Mouse (Mus musculus): ENCODE data around the gene Cpm.

The Cpm gene

DNA sequence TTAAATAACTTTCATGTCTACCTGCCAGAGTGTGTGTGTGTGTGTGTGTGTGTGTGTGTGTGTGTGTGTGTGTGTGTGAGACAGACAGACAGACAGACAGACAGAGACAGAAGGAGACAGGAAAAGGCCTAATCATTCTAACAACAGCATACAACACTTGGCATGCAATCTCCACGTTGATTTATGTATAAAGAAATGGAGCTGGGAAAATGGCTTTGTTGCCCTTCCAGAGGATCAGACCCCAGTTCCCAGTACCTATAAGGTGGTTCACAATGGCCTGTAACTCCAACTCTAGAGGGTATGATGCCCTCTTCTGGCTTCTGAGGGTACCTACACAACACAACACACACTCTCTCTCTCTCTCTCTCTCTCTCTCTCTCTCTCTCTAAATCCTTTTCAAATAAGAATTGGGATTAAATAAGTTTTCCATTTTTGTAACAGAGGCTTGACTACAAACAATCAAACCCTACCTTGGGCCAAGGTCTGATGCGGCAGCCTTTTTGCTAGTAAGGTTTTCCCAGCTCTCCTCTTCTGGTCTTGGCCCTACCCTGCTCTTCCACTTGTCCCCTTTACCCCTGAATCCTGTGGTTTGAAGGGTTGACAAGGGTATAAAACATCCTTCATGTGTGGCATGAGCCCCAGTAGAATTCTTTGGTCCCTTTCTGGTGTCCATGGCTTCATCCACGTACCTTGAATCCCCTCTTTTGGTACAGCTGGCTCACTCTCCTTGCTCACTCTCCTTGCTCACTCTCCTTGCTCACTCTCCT, 6.7 kb downstream of the Cpm start:
- no peak for DNase-seq (ENCODE audit: low spot score)

DNA sequence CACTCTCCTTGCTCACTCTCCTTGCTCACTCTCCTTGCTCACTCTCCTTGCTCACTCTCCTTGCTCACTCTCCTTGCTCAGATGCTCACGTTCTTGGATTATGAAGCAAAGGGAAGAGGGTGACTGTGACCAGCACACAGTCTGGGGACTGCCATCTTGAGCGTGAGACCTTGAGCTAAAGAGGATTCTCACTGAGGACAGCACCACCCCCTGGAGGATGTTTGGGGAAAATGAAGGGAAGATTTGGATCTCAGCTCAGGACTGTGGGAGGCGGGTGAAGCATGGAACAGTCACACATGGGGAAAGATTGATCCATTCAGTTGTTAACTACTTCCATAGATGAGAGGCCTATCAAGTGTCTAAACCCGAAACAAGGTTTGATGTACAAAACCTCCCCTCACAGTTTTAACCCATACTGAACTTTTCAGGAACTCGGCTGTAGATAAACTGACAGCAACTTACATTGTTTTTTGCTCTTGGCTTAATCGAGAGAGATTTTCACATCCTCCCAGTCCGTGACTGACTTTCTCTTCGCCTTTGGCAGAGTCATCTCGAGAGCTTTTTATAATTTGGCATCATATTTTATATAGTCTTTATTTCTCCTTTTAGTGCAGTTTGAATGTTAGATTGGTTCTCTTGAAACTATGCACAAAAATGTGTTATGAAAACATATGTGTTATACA, 7.9 kb downstream of the Cpm start:
- peak; percentile 47 for DNase-seq (ENCODE audit: low spot score)

DNA sequence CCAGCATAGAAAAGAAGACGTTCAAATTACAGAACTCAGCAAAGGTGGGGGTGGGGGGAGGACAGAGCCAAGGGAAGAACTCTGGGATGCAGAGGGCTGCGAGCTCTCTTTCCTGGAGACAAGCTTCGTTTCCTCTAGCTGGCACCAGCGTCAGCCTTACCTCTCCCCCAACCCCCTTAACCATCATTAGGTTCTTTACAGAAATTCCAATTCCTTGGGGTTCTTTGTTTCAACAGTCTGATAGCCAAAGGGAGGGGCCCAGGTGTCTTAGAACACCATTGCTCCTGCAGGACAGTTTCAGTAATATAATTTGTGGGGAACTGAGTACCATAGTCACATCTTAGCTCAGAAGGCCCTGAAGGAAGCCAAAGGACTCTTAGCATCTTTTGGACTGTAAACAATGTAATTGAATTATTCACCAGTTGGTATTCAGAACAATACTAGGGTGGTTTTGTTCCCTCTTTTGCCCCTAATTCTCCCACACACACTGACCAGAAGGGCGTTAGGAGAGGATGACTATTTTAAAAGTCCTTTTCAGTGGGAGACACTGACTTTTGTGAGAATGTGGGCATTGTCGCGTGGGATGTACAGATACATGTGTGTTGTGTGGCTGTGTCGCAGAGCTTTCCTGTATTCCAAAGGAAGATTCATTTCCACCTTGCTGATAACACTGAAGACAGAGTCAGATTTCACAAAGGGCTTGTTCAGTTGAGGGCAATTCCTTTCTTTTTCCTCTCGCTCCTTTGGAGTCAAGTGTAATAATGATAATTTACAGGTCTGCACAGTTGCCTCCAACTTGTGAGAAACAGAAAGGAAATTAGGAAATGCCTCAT, 8.7 kb downstream of the Cpm start:
- no peak for DNase-seq (ENCODE audit: low spot score)

DNA sequence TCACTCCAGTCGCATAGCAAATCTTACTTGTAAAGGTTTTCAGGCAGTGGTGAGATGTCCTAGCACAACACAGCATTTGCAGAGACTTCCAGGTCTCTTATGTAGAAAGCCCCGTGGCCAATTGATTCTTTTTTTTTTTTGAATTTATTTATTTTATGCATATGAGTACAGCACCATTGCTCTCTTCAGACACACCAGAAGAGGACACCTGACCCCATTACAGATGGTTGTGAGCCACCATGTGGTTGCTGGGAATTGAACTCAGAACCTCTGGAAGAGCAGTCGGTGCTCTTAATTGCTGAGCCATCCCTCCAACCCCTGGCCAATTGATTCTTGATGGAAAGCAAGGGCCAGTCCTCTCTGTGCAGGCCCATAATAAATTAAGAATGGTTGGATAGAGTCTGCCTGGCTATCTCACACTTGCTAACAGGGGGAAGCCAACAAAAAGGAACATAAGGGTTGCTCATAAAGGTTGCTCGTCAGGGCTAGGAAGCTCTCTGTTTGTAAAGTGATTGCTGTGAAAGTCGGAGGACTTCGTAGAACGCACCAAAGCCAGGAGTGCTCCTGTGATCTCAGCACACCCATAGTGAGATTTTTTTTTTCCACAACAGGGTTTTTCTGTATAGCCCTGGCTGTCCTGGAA, 9.4 kb downstream of the Cpm start:
- no peak for DNase-seq (ENCODE audit: low spot score)

DNA sequence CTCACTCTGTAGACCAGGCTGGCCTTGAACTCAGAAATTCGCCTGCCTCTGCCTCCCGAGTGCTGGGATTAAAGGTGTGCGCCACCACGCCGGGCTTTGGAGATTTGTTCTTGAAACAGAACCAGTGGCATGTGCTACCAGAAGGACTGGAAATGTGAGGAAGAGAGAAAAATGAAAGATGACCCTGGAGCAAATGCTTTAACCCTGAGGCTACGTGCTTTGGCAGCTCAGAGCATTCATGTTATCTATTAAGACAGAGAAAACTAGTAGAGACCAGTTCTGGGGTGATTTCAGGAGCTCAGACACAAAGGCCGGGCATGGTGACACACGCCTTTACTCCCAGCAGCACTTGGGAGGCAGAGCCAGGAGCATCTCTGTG, 9.9 kb downstream of the Cpm start:
- no peak for DNase-seq (ENCODE audit: low spot score)

DNA sequence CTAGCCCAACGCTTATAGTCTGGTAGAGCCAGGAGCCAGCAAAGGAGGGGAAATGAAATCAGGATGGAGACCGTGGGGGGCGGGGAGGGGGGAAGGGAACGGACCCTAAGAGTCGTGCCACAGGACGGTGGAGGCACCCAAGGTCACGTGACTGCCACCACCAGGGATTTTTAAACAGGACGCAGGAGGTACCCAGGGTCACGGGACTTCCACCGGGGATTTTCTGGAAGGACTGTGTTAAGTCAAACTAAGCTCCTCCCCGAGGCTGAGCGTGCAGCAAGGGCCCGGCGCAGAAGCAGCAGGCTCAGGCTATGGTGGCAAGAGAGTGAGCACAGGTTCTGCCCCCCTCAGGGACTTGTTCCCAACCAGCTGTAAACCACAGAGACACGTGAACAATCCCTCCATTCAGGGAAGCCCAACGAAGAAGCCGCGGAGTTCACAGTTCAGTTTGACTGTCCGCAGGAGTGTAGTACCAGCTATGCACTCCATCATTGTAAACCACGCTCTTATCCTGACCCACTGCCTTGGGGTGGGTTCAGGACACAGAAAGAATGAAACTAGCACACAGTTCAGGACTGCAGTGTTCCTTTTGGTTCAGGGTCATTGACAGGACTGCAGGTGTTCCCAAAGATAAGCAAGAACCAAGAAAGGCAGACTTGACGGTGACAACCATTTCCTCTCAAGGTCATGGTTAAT, 10.7 kb downstream of the Cpm start:
- DNase-seq (ENCODE audit: low spot score) = no peak

DNA sequence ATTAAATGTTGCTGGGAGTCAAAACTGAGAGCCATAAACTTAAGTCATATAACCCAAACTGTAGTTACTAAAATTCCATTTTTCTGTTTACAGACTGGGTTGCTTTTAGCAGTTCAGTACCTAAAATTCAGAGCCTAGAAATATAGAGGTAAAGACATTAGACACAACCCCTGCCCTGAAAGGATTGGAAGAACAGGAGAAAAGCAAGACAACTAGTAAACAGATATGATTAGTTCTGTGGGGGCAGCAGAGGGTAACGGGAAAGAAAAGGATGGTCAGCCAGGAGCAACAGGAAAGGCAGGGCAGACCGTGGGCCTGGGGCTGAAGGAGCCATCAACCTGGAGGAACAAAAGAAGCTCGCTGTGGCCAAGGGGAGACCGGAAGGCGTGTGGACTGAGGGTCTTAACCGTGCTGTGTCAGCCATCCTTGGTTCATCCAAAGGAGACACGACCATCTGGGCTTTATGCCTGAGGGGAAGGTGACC, 11.3 kb downstream of the Cpm start:
- DNase-seq (ENCODE audit: low spot score) = no peak

DNA sequence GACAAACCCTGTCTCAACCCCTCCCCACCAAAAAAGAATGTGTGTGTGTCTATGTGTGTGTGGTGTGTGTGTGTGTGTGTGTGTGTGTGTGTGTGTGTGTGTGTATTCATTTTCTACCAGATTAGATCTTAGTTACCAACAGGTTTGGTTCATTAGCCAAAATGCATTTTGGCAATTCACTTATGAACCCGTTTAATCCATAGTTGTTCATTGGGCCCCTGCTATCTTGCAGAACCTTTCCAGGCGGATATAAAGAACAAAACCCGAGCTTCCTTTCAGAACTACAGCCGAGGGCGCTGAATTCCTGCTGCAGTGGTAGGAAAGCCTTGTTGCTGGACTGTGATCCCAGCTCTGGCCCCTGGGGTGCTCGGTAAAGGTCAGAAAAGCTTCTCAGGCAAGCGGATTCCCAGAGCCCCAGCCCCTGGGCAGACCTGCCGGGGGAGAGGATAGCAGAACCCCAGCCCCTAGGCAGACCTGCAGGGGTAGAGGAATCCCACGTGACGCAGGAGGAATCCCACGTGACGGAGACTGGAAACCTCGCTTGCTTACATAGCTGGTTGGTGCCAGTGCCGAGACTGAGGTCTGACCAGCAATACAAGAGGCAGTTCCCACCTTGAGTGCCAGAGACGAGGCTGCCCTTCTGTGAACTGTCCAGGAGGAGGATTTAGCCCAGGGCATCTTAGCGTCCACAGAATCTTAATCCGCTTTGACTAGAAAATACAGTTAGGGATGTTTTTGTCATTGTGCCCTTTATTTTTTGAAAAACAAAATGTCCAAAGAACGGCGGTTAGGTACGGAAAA, 12.3 kb downstream of the Cpm start:
- peak; percentile 26 for DNase-seq (ENCODE audit: low spot score)

DNA sequence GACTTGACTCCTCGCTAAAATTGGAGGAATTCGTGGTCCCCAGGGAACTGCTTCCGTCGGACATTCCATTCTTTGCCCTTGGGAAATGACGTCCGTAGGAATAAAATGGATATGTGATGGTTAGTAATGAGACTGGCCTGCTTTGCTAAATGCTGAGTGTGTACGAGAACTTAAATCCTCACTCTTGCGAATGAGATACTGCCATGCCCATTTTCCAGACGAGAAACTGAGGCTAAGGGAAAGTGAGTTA, 12.8 kb downstream of the Cpm start:
- DNase-seq (ENCODE audit: low spot score) = no peak

DNA sequence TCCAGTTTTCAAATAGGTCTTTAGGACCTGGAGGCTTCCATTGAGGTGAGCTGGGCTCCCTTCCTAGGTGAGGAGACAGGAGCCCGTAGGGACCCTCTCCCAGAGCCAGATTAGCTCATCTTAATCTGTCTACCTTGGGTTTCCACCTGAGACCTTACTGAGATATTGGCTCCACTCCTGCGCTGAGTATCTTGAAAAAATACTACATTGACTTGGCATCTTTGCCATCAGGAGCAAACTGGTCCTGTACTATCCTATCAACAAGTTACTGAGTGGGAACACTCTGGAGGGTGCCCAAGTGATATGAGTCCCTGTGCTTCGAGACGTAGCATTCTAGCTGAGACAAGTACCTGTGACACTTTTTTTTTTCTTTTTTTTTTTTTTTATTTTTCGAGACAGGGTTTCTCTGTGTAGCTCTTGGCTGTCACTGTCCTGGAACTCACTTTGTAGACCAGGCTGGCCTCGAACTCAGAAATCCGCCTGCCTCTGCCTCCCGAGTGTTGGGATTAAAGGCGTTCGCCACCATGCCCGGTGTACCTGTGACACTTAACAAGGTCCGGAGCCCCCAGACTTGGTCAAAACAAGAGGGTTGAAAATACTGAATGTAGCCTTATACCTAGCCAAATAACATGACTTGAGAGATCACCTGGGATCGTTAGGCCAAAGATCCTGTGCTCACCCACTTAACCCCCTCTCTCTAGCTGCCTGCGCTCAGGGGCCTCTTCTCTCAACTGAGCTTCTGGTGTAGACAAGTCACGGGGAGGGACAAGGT, 13.4 kb downstream of the Cpm start:
- no peak for DNase-seq (ENCODE audit: low spot score)

DNA sequence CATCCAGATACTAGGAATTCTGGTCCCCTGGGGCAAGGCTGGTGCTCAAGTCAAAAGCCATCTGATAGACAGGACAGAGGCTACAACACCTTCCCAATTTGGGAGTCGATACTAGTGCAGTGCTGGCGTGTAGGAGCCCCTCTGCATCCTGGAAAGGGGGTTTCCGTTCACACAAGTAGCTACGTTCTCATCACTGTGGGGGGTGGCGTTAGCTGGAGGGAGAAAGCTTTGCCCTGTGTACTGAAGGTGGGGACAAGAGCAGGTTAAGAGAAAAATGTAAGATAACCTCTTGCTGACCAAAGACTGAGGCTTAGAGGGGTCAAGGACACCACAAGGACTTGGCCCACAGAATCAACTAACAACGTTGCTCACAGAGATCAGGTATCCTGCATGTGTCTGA, 14.0 kb downstream of the Cpm start:
- no peak for DNase-seq (ENCODE audit: low spot score)

DNA sequence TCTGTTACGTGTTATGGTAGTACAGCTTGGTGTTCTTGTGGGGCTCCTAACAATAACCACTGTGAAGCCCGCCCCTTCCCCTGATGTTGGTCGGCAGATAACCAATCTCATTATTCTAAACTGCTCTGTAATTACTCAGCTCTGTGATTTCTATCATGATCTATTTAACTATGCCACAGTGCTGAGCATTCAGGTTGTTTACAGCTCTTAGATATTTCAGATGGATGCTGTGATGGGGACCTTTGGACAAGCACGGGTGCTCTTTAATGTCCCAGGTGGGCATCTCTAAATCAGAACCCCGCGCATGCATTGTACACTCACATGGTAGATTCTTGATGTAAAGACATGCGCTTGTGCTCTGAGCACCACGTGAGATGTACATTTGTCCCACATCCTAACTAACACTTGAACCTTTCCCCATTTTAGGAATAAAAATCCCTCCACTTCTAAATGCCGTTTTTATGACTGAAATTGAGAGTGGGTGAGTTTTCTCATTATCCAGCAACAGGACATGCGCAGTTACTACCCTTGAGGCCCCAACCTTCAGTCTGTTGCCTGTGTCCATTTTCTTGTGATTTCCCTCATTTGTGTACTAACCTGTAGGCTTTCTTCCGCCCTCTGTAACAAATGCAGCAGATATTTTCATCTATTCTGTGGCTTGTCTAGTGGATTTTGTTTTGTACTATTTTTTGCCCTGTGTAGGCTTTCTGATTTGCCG, 14.6 kb downstream of the Cpm start:
- no peak for DNase-seq (ENCODE audit: low spot score)

DNA sequence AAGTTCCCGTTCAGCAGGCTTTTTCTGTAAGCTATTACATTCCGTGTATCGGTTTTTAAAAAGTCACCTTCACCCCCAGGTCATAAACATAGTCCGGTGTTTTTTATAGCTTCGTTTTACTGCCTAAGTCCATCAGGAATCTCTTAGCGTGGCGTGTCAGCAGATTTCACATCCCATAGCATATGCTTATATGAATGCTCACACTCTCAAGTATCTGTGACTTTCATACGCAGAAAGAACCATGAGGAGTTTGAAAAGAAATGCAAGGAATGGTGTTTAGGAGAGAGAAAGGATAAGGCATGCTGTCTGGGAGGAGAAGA, 15.1 kb downstream of the Cpm start:
- no peak for DNase-seq (ENCODE audit: low spot score)

DNA sequence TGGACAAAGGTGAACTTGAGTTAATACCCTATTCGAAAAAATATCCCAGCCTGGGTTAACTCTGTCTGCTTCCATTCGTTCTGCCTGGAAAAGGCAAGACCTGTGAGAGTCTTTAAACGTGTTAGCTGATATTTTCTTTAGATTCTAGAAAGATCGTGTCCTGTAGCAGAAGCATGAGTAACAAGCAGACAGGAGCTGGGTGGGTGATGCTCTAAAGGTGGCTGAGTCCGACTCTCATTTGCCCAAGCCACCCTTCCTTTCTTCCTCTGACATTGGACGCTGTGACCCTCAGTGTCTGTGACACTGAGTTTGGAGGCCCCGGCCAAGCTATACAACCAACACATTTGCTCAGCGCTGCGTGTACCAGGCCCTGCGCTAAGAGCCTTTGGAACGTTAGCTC, 15.5 kb downstream of the Cpm start:
- DNase-seq (ENCODE audit: low spot score) = no peak

DNA sequence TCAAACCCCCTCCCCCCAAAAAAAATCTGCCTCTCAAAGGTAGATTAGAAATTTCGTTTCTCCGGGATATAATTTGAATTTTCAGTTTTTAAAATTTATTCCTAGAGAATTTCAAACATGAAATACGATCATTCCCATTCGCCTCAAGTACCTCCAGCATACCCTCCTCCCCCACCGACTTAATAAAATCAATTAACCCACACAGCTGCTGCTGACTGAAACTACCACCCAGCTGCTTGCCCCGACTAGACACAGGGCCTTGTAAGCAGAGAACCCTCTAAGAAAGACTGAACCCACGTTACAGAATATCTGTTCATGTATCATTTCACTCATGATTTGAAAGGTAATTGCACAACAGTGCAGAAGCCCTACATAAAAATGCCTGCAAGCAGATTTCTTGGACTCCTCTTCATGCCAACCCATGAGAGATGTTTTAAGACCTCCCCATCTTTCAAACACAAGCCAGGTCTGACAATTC, 16.2 kb downstream of the Cpm start:
- DNase-seq (ENCODE audit: low spot score) = no peak

DNA sequence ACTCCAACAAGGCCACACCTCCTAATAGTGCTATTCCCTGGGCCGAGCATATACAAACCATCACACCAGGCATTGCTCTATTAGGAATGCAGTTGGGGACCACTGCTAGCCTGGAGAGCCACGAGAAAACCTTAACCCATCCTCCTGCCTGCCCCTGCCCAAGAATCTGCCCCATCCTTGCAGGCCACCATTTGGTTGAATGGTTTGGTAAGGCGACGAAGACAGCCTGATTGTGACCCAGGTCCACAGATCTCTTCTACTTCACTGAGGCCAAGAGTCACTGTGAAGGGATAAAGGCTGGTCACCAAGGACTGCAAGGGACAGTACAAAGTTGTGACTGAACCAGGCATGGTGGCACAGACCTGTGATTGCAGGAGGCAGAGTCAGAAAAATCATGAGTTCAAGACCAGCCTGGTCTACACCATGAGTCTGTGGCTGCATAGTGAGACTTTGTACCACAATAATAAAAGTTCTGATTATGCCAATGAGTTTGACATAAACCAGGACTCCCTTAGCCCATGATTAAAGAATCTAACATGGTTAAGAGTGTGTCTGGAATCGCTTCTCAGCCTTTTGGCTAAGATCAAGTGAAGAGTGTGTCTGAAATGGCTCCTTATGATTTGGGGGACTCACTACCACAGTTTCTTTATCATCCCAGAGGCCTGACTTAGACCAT, 17.3 kb downstream of the Cpm start:
- DNase-seq (ENCODE audit: low spot score) = no peak

DNA sequence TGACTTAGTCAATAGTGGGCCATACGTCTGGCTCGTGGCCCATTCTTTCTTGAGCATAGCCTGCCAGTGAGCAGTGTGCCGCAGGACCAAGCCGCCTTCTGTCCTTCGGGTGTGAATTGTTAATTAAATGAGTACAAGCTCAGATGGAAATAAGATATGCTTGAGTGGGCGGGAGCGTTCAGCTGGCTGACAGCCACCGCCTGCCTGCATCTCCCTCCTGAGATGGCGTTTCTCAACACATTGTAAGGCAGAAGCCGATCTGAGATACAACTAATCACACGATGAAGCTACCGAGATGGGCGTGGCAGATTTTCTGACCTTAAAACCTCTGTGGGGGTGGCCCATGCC, 17.8 kb downstream of the Cpm start:
- DNase-seq (ENCODE audit: low spot score) = no peak

DNA sequence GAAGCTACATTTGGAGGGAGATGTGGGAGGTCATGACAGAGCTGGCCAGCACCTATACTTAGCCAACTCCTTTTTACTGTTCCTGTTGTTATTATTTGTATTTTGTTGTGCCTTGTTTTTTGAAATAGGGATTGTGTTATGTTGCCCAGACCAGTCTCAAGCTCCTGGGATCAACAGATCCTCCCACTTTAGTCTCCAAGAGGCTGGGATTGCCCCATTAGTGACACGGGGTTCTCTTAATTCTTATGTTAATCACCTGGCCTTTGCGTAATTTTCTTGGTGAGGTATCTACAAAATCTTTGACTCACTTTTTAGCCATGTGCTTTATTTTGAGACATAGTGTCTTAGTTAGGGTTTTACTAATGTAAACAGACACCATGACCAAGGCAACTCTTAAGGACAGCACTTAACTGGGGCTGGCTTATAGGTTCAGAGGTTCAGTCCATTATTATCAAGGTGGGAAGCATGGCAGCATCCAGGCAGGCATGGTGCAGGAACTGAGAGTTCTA, 18.7 kb downstream of the Cpm start:
- DNase-seq (ENCODE audit: low spot score) = no peak

DNA sequence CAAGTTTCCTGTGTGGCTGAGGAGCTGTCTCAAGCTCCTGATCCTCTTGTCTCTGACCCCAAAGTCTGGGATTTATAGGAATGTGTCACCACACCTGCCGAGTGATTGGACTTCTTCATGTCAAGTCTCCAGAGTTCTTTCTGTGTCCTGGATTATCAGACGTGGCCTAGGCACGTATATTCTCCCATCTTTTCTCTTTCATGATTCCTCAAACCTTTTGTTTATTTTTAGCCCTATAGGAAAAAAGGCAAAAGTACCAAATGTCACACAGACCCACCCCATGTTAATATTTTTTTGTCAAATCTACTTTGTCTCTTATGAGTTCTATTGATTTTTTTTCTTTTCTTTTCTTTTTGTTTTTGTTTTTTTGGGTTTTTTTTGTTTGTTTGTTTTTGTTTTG, 19.3 kb downstream of the Cpm start:
- DNase-seq (ENCODE audit: low spot score) = no peak
